Mouse (Mus musculus): ENCODE data around the gene Immp2l. TPM values are rescaled to one million over a fixed set of nuclear protein-coding genes. Genes with fewer than 3 reads are reported as not detected.

The Immp2l gene
- polyA plus RNA-seq, 1 experiment: 0.19 TPM

GRCm38 (mm10) chr12:41097406-41097805 is 73.5 kb downstream of the Immp2l start:
- TF ChIP-seq GATA1 (IDR thresholded peaks at IDR 0.05; ENCODE audit: low read length): no peak

- TF ChIP-seq GATA1 (IDR thresholded peaks at IDR 0.05; ENCODE audit: low read length): no peak
Measured at GRCm38 (mm10) chr12:41109011-41109410, 85.1 kb downstream of the Immp2l start.

GRCm38 (mm10) chr12:41111456-41111855 is 87.6 kb downstream of the Immp2l start:
- TF ChIP-seq GATA1 (IDR thresholded peaks at IDR 0.05; ENCODE audit: low read length): no peak

- no peak for TF ChIP-seq GATA1 (IDR thresholded peaks at IDR 0.05; ENCODE audit: low read length)
Measured at GRCm38 (mm10) chr12:41112137-41112536, 88.2 kb downstream of the Immp2l start.

- no peak for TF ChIP-seq GATA1 (IDR thresholded peaks at IDR 0.05; ENCODE audit: low read length)
Measured at GRCm38 (mm10) chr12:41118358-41118757, 94.5 kb downstream of the Immp2l start.

GRCm38 (mm10) chr12:41119657-41120056 is 95.8 kb downstream of the Immp2l start:
- TF ChIP-seq GATA1 (IDR thresholded peaks at IDR 0.05; ENCODE audit: low read length): no peak

GRCm38 (mm10) chr12:41123207-41123606 is 99.3 kb downstream of the Immp2l start:
- TF ChIP-seq GATA1 (IDR thresholded peaks at IDR 0.05; ENCODE audit: low read length): no peak

- TF ChIP-seq GATA1 (IDR thresholded peaks at IDR 0.05; ENCODE audit: low read length): no peak
Measured at GRCm38 (mm10) chr12:41134885-41135284, 111.0 kb downstream of the Immp2l start.

- no peak for TF ChIP-seq GATA1 (IDR thresholded peaks at IDR 0.05; ENCODE audit: low read length)
Measured at GRCm38 (mm10) chr12:41159543-41159942, 135.7 kb downstream of the Immp2l start.

- no peak for TF ChIP-seq GATA1 (IDR thresholded peaks at IDR 0.05; ENCODE audit: low read length)
Measured at GRCm38 (mm10) chr12:41167802-41168201, 143.9 kb downstream of the Immp2l start.

GRCm38 (mm10) chr12:41170051-41170450 is 146.2 kb downstream of the Immp2l start:
- no peak for TF ChIP-seq GATA1 (IDR thresholded peaks at IDR 0.05; ENCODE audit: low read length)

GRCm38 (mm10) chr12:41182856-41183255 is 159.0 kb downstream of the Immp2l start:
- TF ChIP-seq GATA1 (IDR thresholded peaks at IDR 0.05; ENCODE audit: low read length): no peak

GRCm38 (mm10) chr12:41185060-41185459 is 161.2 kb downstream of the Immp2l start:
- TF ChIP-seq GATA1 (IDR thresholded peaks at IDR 0.05; ENCODE audit: low read length): peak; percentile 19

- TF ChIP-seq GATA1 (IDR thresholded peaks at IDR 0.05; ENCODE audit: low read length): peak; percentile 2
Measured at GRCm38 (mm10) chr12:41185509-41185908, 161.6 kb downstream of the Immp2l start.

- TF ChIP-seq GATA1 (IDR thresholded peaks at IDR 0.05; ENCODE audit: low read length): no peak
Measured at GRCm38 (mm10) chr12:41192829-41193228, 168.9 kb downstream of the Immp2l start.

GRCm38 (mm10) chr12:41196374-41196773 is 172.5 kb downstream of the Immp2l start:
- TF ChIP-seq GATA1 (IDR thresholded peaks at IDR 0.05; ENCODE audit: low read length): no peak

- TF ChIP-seq GATA1 (IDR thresholded peaks at IDR 0.05; ENCODE audit: low read length): no peak
Measured at GRCm38 (mm10) chr12:41215186-41215585, 191.3 kb downstream of the Immp2l start.

- TF ChIP-seq GATA1 (IDR thresholded peaks at IDR 0.05; ENCODE audit: low read length): no peak
Measured at GRCm38 (mm10) chr12:41221893-41222292, 198.0 kb downstream of the Immp2l start.

Measured in G1E-ER4 (cell line).